In genomic region chr1:190868790-190869189, GRCm38 (mm10) we compare ENCODE assay signal across 16 mouse cellular contexts. TPM values are rescaled to one million over a fixed set of nuclear protein-coding genes. Genes with fewer than 3 reads are reported as not detected.
DNase-seq lines count a peak whose midpoint lies in the region; ATAC-seq and TF ChIP-seq lines count a peak whose summit lies in the region.
"Had no signal": no experiment of that assay in that cellular context is flagged by ENCODE, and none has a peak within 500 bp of the region (broad histone marks: within the 10 kb centered on the region; RNA-seq: fewer than 3 reads in every experiment).

No protein-coding gene starts in this region.

- peaks cover 9% of the 10 kb centered on the region; the same call in 1 of the 2 replicates for H3K36me3 ChIP-seq in hindbrain, postnatal 0 days (ENCODE audit: insufficient read depth, low read length)
- H3K36me3 ChIP-seq in hindbrain, embryonic 13.5 days: peaks cover 47% of the 10 kb centered on the region
- peaks cover 8% of the 10 kb centered on the region for H3K36me3 ChIP-seq in lung, postnatal 0 days (ENCODE audit: insufficient read depth, low read length)
- H3K36me3 ChIP-seq in midbrain, postnatal 0 days (ENCODE audit: insufficient read depth, low read length): peaks cover 24% of the 10 kb centered on the region

- H3K4me3 ChIP-seq in hindbrain, postnatal 0 days (ENCODE audit: low read length): no peak overlapping the region
- H3K4me3 ChIP-seq in hindbrain, embryonic 13.5 days: no peak overlapping the region
- H3K4me3 ChIP-seq in lung, postnatal 0 days (ENCODE audit: low read depth, low read length): no peak overlapping the region
- no peak overlapping the region for H3K4me3 ChIP-seq in midbrain, postnatal 0 days (ENCODE audit: low read depth, low read length)
- H3K4me3 ChIP-seq: embryonic facial prominence, embryonic 12.5 days; heart, embryonic 13.5 days; liver, embryonic 15.5 days; midbrain, embryonic 12.5 days had no signal

- peak; percentile 51 for DNase-seq in hindbrain, postnatal 0 days (ENCODE audit: low spot score)
- DNase-seq in lung, postnatal 0 days (ENCODE audit: low spot score): no peak
- no peak for DNase-seq in lung, postnatal 10 days
- DNase-seq in NIH3T3 (ENCODE audit: low read depth): peak; percentile 59
- DNase-seq in midbrain, postnatal 0 days (ENCODE audit: low spot score): peak; percentile 70
- DNase-seq in spleen, adult 12 weeks (ENCODE audit: low spot score): no peak
- DNase-seq: adrenal gland, adult 8-10 months; cerebellum, adult 11 months; kidney, adult 11 months; right cerebral cortex, postnatal 4 days had no signal

- no peak for TF ChIP-seq EP300 in lung, postnatal 0 days (IDR thresholded peaks at IDR 0.05)

- ATAC-seq in hindbrain, postnatal 0 days: 0 out of 2 replicates have a peak, but pooled peaks have one; percentile 45
- no peak for ATAC-seq in hindbrain, embryonic 13.5 days (ENCODE audit: low FRiP score)
- no peak for ATAC-seq in lung, postnatal 0 days
- no peak for ATAC-seq in midbrain, postnatal 0 days (ENCODE audit: low FRiP score)

- 50% methylated on average over 3 of the region's 3 CpGs for WGBS in hindbrain, postnatal 0 days
- 74% methylated on average over 3 of the region's 3 CpGs for WGBS in hindbrain, embryonic 13.5 days
- 85% methylated on average over 3 of the region's 3 CpGs for WGBS in lung, postnatal 0 days
- 37% methylated on average over 3 of the region's 3 CpGs for WGBS in midbrain, postnatal 0 days

- no peak overlapping the region for H3K9ac ChIP-seq in hindbrain, postnatal 0 days (replicated peaks; ENCODE audit: low read length)
- H3K9ac ChIP-seq in hindbrain, embryonic 13.5 days: no peak overlapping the region; the same call in 1 of the 2 replicates
- no peak overlapping the region for H3K9ac ChIP-seq in lung, postnatal 0 days (replicated peaks; ENCODE audit: low read depth)
- no peak overlapping the region for H3K9ac ChIP-seq in midbrain, postnatal 0 days (replicated peaks; ENCODE audit: low read length, poor library complexity, severe bottlenecking)
- H3K9ac ChIP-seq: embryonic facial prominence, embryonic 12.5 days; heart, embryonic 13.5 days; liver, embryonic 15.5 days; midbrain, embryonic 12.5 days had no signal

- H3K27me3 ChIP-seq in hindbrain, postnatal 0 days (ENCODE audit: insufficient read depth, low read length): no peaks in the 10 kb centered on the region
- H3K27me3 ChIP-seq in hindbrain, embryonic 13.5 days: no peaks in the 10 kb centered on the region
- H3K27me3 ChIP-seq in lung, postnatal 0 days (replicated peaks; ENCODE audit: insufficient read depth, low read length): no peaks in the 10 kb centered on the region
- H3K27me3 ChIP-seq in midbrain, postnatal 0 days (ENCODE audit: insufficient read depth, low read length): no peaks in the 10 kb centered on the region
- H3K27me3 ChIP-seq: embryonic facial prominence, embryonic 12.5 days; heart, embryonic 13.5 days; liver, embryonic 15.5 days; midbrain, embryonic 12.5 days had no signal

- no peaks in the 10 kb centered on the region for H3K4me1 ChIP-seq in hindbrain, postnatal 0 days (ENCODE audit: insufficient read depth, low read length)
- 0 out of 2 replicates have a peak, but pooled peaks cover 2% of the 10 kb centered on the region for H3K4me1 ChIP-seq in hindbrain, embryonic 13.5 days (replicated peaks)
- no peaks in the 10 kb centered on the region for H3K4me1 ChIP-seq in lung, postnatal 0 days (ENCODE audit: insufficient read depth, low read depth, low read length)
- no peaks in the 10 kb centered on the region for H3K4me1 ChIP-seq in midbrain, postnatal 0 days (ENCODE audit: insufficient read depth, low read length)
- H3K4me1 ChIP-seq: embryonic facial prominence, embryonic 12.5 days; heart, embryonic 13.5 days; liver, embryonic 15.5 days; midbrain, embryonic 12.5 days had no signal

- peak; percentile 65 for TF ChIP-seq CTCF in hindbrain, postnatal 0 days (IDR thresholded peaks at IDR 0.05; ENCODE audit: low read depth)
- TF ChIP-seq CTCF in lung, postnatal 0 days (IDR thresholded peaks at IDR 0.05): peak; percentile 44
- TF ChIP-seq CTCF in midbrain, postnatal 0 days (IDR thresholded peaks at IDR 0.05): peak; percentile 75

- H3K27ac ChIP-seq in hindbrain, postnatal 0 days: no peak overlapping the region; the same call in 1 of the 2 replicates
- no peak overlapping the region for H3K27ac ChIP-seq in hindbrain, embryonic 13.5 days
- no peak overlapping the region for H3K27ac ChIP-seq in lung, postnatal 0 days (ENCODE audit: low read length)
- no peak overlapping the region for H3K27ac ChIP-seq in midbrain, postnatal 0 days (ENCODE audit: low read depth, low read length)
- H3K27ac ChIP-seq: embryonic facial prominence, embryonic 12.5 days; heart, embryonic 13.5 days; liver, embryonic 15.5 days; midbrain, embryonic 12.5 days had no signal

- H3K4me2 ChIP-seq in hindbrain, postnatal 0 days (ENCODE audit: low read depth, low read length): no peak overlapping the region
- no peak overlapping the region for H3K4me2 ChIP-seq in hindbrain, embryonic 13.5 days
- H3K4me2 ChIP-seq in lung, postnatal 0 days (replicated peaks; ENCODE audit: low read depth, low read length): no peak overlapping the region
- no peak overlapping the region for H3K4me2 ChIP-seq in midbrain, postnatal 0 days (ENCODE audit: low read depth, low read length, poor library complexity, severe bottlenecking)
- H3K4me2 ChIP-seq: embryonic facial prominence, embryonic 12.5 days; heart, embryonic 13.5 days; liver, embryonic 15.5 days; midbrain, embryonic 12.5 days had no signal

- no peaks in the 10 kb centered on the region for H3K9me3 ChIP-seq in hindbrain, postnatal 0 days (ENCODE audit: low read length)
- no peaks in the 10 kb centered on the region for H3K9me3 ChIP-seq in hindbrain, embryonic 13.5 days
- H3K9me3 ChIP-seq in lung, postnatal 0 days (ENCODE audit: low read length): no peaks in the 10 kb centered on the region
- H3K9me3 ChIP-seq in midbrain, postnatal 0 days (ENCODE audit: low read length): no peaks in the 10 kb centered on the region
- H3K9me3 ChIP-seq: embryonic facial prominence, embryonic 12.5 days; G1E; heart, embryonic 13.5 days; liver, embryonic 15.5 days; midbrain, embryonic 12.5 days had no signal

RNA-seq across cellular contexts. Expression of gene Rps6kc1, which starts 42.8 kb away (rescaled TPM):
- 35.9 and 40.8 TPM in 2 replicates for total RNA-seq in hindbrain, postnatal 0 days (2014; rRNA removed)
- 19.6 and 21.0 TPM in 2 replicates for polyA plus RNA-seq in hindbrain, postnatal 0 days (2015; fragmentation: Nextera tagmentation; extraction: Ambion mirVana)
- 28.6 and 29.5 TPM in 2 replicates for polyA plus RNA-seq in hindbrain, embryonic 13.5 days (2015; fragmentation: Nextera tagmentation; extraction: Ambion mirVana)
- polyA plus RNA-seq in lung, postnatal 0 days (2015; fragmentation: Nextera tagmentation; extraction: Ambion mirVana): 8.5 and 9.7 TPM in 2 replicates
- total RNA-seq in midbrain, postnatal 0 days (2014; rRNA removed): 44.7 and 47.9 TPM in 2 replicates
- 26.9 and 28.6 TPM in 2 replicates for polyA plus RNA-seq in midbrain, postnatal 0 days (2015; fragmentation: Nextera tagmentation; extraction: Ambion mirVana)

RNA-seq across cellular contexts. Expression of gene Angel2, which starts 56.1 kb away (rescaled TPM):
- 25.3 and 28.4 TPM in 2 replicates for total RNA-seq in hindbrain, postnatal 0 days (2014; rRNA removed)
- polyA plus RNA-seq in hindbrain, postnatal 0 days (2015; fragmentation: Nextera tagmentation; extraction: Ambion mirVana): 39.4 and 40.2 TPM in 2 replicates
- 55.4 and 57.0 TPM in 2 replicates for polyA plus RNA-seq in hindbrain, embryonic 13.5 days (2015; fragmentation: Nextera tagmentation; extraction: Ambion mirVana)
- 37.7 and 40.4 TPM in 2 replicates for polyA plus RNA-seq in lung, postnatal 0 days (2015; fragmentation: Nextera tagmentation; extraction: Ambion mirVana)
- total RNA-seq in midbrain, postnatal 0 days (2014; rRNA removed): 31.4 and 40.1 TPM in 2 replicates
- 40.4 and 41.6 TPM in 2 replicates for polyA plus RNA-seq in midbrain, postnatal 0 days (2015; fragmentation: Nextera tagmentation; extraction: Ambion mirVana)

Comparison
In these comparisons a context has a peak if more than half of its experiments do, and no peak if none do; other contexts are left out.
1. DNase-seq: peak in hindbrain, postnatal 0 days (single experiment), NIH3T3 (single experiment) and midbrain, postnatal 0 days (single experiment); none in lung, postnatal 0 days (single experiment), lung, postnatal 10 days (single experiment) and spleen, adult 12 weeks (single experiment).
2. Peak in every context shown above with its lines, with median percentiles within 50 percentile points of each other: CTCF ChIP-seq.